Mouse (Mus musculus) central nervous system, embryonic 18 days (tissue): ENCODE data around the gene Gm3542. TPM values are rescaled to one million over a fixed set of nuclear protein-coding genes. Genes with fewer than 3 reads are reported as not detected.

Experiments used
- polyA plus RNA-seq: library from polyadenylated mRNA; depleted of rRNA; stranded (reverse); fragments of >200 nt; gene quantifications from 2 replicates; pipeline ENCODE4 v1.2.3, GENCODE M21; 2012; rRNA removed

Gm3542 gene
- not detected in 2 replicates for polyA plus RNA-seq

GRCm38 (mm10) chr14:5334828-5335227 lies at the start of gene Gm3542:
Gm3542 (minus strand) TSS chr14:5334928.

Other genes with a start within 250 kb of the Gm3542 start
- not detected in 2 replicates for gene Gm8279, start 203.4 kb downstream of the Gm3542 start, polyA plus RNA-seq
- not detected in 2 replicates for gene Gm3317, start 170.4 kb downstream of the Gm3542 start, polyA plus RNA-seq
- not detected in 2 replicates for gene Gm8271, start 149.1 kb downstream of the Gm3542 start, polyA plus RNA-seq
- gene Gm3526, start 74.3 kb downstream of the Gm3542 start, polyA plus RNA-seq: not detected in 2 replicates
- gene Gm3500, start 54.1 kb upstream of the Gm3542 start, polyA plus RNA-seq: 3.0 and 4.6 TPM in 2 replicates
- gene Gm3194, start 120.5 kb upstream of the Gm3542 start, polyA plus RNA-seq: 0.23 and 5.4 TPM in 2 replicates
- 0.04 TPM in 1 of 2 replicates, not detected in the other for gene Gm8246, start 142.9 kb upstream of the Gm3542 start, polyA plus RNA-seq
- 0.12 TPM in 1 of 2 replicates, not detected in the other for gene Gm3187, start 149.3 kb upstream of the Gm3542 start, polyA plus RNA-seq
- 18.5 and 20.0 TPM in 2 replicates for gene Gm3488, start 166.7 kb upstream of the Gm3542 start, polyA plus RNA-seq
- gene Gm3532, start 203.6 kb upstream of the Gm3542 start, polyA plus RNA-seq: 0.14 and 0.20 TPM in 2 replicates